Mouse (Mus musculus): Measurements from ENCODE around the gene Mfap1a.
A peak's percentile ranks its signal among the peaks of the same experiment; 100 is the strongest.
"Not testable (repeated sequence)": the region's sequence is repeated elsewhere in the genome, so short reads cannot be mapped to it uniquely, and the experiment has no call there.

DNA sequence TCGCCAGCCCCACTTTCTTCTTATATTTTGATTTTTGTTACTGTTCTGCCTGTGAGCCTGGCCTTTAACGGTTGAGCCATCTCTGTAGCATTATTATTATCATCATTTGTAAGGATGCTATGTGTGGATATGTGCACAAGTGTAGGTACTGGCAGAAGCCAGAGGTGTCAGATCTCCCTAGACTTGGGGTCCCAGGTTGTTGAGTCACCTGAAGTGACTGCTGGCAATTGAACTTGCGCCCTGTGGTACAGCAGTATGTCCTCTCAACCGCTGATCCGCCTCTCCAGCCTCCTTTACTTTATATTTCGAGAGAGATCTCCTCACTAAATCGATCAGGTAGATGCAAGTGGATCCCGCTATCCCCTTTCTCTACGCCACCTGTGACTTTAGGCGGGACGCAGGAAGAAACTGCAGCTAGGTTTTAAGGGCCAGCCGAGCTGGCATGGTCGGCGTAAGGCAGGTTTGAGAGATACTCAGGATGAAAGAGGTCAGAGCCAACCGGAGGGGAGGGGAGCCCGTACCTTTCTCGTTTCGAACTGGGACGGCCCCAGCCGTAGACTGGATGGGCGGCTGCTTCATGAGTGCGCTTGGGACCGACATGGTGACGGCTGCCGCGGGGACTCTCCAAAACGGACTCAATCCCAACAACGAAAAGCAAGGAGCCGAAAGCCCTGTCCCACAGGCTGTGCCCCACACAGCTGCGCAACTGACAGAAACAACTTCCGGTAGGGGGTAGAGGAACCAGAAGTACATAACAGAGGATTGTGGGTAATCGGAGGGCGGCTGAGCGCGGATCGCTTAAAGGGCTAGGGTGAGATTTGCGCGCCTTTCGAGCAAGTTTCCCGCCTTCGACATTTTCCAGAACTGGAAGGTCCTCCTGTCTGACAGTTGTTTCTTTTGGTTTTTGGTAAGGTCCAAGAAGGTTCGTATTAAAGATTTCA lies at the start of gene Mfap1a, which contains the start of gene Wdr76:
- TF ChIP-seq POLR2A (IDR thresholded peaks at IDR 0.05; ENCODE audit: borderline replicate concordance, control insufficient read depth, low read depth, low read length): peak; percentile 73
- TF ChIP-seq CTCF (IDR thresholded peaks at IDR 0.05; ENCODE audit: control insufficient read depth, insufficient read depth, low read length): not testable (repeated sequence)
